Mouse (Mus musculus): ENCODE results near the gene Ccsap.
A peak's percentile ranks its signal among the peaks of the same experiment; 100 is the strongest.

DNA sequence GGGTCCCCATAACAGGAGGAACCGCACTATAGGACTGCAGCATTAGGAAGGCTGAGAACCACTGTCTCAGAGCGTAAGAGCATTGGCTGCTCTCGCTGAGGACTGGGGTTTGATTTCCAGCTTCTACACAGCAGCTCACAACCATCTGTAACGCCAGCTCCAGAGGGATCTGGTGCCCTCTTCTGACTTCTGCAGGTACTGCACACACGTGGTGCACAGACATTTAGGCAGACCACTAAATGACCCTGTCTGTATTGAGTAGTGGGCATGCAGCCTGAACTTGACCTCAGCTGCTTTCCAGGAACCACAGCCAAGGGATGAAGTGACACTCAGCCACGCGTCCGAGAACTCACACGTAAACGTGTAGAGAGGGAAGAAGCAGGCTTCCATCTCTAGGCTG, 36.9 kb downstream of the Ccsap start:
- no peak for TF ChIP-seq EP300 (IDR thresholded peaks at IDR 0.05; ENCODE audit: low read depth)
- peak; percentile 61 for TF ChIP-seq CTCF (IDR thresholded peaks at IDR 0.05; ENCODE audit: low read depth)
